Mouse (Mus musculus) right cerebral cortex, adult 18-20 months (tissue): ENCODE results near the gene Fam163a.
"Not testable (repeated sequence)": the region's sequence is repeated elsewhere in the genome, so short reads cannot be mapped to it uniquely, and the experiment has no call there.

Experiments used
- DNase-seq: peaks from one replicate; pipeline ENCODE4 v3.0.0; 2022; ENCODE audit warnings: mixed read lengths

Gene Fam163a

GRCm38 (mm10) chr1:156204656-156205131, at the start of gene Fam163a:
Fam163a (minus strand) TSS chr1:156205026.
- DNase-seq, result peak; percentile 18

- not testable (repeated sequence) for DNase-seq
Measured at GRCm38 (mm10) chr1:156251096-156251495, 46.3 kb upstream of the Fam163a start.

GRCm38 (mm10) chr1:156247893-156248292, 43.1 kb upstream of the Fam163a start:
- DNase-seq, result no peak

- DNase-seq, result peak; percentile 26
Measured at GRCm38 (mm10) chr1:156241713-156242348, 37.0 kb upstream of the Fam163a start.

GRCm38 (mm10) chr1:156241035-156241434, 36.2 kb upstream of the Fam163a start:
- DNase-seq, result no peak

- no peak for DNase-seq
Measured at GRCm38 (mm10) chr1:156231122-156231521, 26.3 kb upstream of the Fam163a start.

GRCm38 (mm10) chr1:156230339-156231089, 25.7 kb upstream of the Fam163a start:
- DNase-seq, result no peak

- DNase-seq, result peak; percentile 32
Measured at GRCm38 (mm10) chr1:156229448-156229847, 24.6 kb upstream of the Fam163a start.

- no peak for DNase-seq
Measured at GRCm38 (mm10) chr1:156228728-156229127, 23.9 kb upstream of the Fam163a start.

- no peak for DNase-seq
Measured at GRCm38 (mm10) chr1:156226903-156227302, 22.1 kb upstream of the Fam163a start.

- DNase-seq, result no peak
Measured at GRCm38 (mm10) chr1:156222205-156223000, 17.6 kb upstream of the Fam163a start.

- no peak for DNase-seq
Measured at GRCm38 (mm10) chr1:156221327-156221726, 16.5 kb upstream of the Fam163a start.

GRCm38 (mm10) chr1:156218573-156218972, 13.7 kb upstream of the Fam163a start:
- no peak for DNase-seq

GRCm38 (mm10) chr1:156217941-156218340, 13.1 kb upstream of the Fam163a start:
- DNase-seq, result no peak

GRCm38 (mm10) chr1:156217393-156217792, 12.6 kb upstream of the Fam163a start:
- DNase-seq, result peak; percentile 23

GRCm38 (mm10) chr1:156216249-156216648, 11.4 kb upstream of the Fam163a start:
- DNase-seq, result no peak

- no peak for DNase-seq
Measured at GRCm38 (mm10) chr1:156214651-156215050, 9.8 kb upstream of the Fam163a start.

- no peak for DNase-seq
Measured at GRCm38 (mm10) chr1:156212923-156213322, 8.1 kb upstream of the Fam163a start.

GRCm38 (mm10) chr1:156211809-156212317, 7.0 kb upstream of the Fam163a start:
- DNase-seq, result no peak

GRCm38 (mm10) chr1:156205164-156205563, 338 bp upstream of the Fam163a start:
- DNase-seq, result no peak

GRCm38 (mm10) chr1:156203961-156204655, 718 bp downstream of the Fam163a start:
- no peak for DNase-seq

- DNase-seq, result no peak
Measured at GRCm38 (mm10) chr1:156202661-156203060, 2.2 kb downstream of the Fam163a start.
